Mouse (Mus musculus) mouse embryonic stem cell (cell line): ENCODE measurements at regions not wholly inside any gene's neighbourhood (a gene's known extent, or its start where the extent isn't known, plus 50 kb on each side); places are given as distances from the start of the nearest gene placed in this dataset.
"Not testable (repeated sequence)": the region's sequence is repeated elsewhere in the genome, so short reads cannot be mapped to it uniquely, and the experiment has no call there.

ENCODE experiments used
- in situ Hi-C, 2 experiments: fragments of 300-500 bp; cut with MboI; formaldehyde crosslinking; loops; 1 replicate in 1 of 2; 3 replicates in 1 of 2; pipeline ENCODE4 v1.14.3; 2019 to 2020; ENCODE audit warnings: low sequenced_read_pairs in 2 of 2, low pct_unique_long_range_greater_than_20kb in 1 of 2, mixed read lengths in 1 of 2; ENCODE audit not compliant: unreplicated experiment in 1 of 2

DNA sequence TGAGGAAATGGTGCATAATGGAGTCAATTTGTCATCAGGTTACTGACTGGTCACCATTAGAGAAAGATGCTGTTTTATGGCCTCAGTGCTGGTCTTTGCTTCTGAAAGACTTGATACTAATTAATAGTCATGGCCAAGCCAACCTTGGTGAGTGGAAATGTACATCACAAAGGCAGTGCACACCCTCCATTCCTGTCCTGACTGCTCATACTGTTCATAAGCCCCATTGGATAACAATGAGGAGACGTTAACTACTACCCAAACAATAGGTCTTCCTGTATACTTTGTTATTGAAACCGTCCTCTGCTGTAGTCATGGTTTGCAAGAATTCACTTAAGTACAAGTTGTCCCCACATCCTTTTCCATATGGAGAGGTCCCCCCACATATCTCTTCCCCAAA, 605.8 kb upstream of the Slc35b3 start:
- in situ Hi-C loops, result no loop called here

DNA sequence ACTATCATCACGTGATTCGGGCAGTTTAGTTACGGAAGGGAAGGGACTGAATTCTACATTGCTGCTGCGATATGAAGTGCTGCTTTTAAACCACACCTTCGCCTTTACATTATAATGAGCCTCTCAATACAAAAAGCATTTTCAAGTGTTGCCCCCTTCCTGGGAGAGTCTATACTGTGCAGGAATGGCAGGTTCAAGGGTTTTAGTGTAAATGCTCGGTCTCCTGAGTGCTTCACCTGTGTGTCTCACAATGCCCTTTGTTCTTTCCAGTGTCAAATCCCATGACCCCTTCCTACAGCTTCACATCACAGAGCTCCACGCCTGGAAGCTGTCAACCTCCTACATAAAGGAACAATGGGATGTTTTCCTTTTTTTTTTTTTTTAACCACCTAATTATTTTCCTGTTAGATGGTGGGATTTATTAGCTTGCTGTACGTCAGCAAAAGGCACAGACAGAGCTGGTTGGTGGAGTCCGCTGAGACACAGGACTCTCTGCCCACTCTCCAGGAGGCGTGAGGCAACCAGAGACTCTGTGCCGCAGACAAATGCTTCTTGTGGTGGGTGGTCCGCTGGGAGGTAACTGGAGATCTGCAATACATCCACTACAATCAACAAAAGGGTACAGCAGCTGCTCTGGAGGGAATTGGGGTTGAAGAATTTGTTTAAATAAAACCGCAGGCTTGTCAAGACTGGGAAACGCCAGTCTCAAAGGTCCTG, 577.2 kb upstream of the Slc35b3 start:
- in situ Hi-C loops, result no loop called here

GRCm38 (mm10) chr13:39526469-39526868, 565.8 kb upstream of the Slc35b3 start:
- in situ Hi-C loops, result no loop called here

- in situ Hi-C loops, result no loop called here
These were observed 563.2 kb upstream of the Slc35b3 start for GRCm38 (mm10) chr13:39523856-39524301.

DNA sequence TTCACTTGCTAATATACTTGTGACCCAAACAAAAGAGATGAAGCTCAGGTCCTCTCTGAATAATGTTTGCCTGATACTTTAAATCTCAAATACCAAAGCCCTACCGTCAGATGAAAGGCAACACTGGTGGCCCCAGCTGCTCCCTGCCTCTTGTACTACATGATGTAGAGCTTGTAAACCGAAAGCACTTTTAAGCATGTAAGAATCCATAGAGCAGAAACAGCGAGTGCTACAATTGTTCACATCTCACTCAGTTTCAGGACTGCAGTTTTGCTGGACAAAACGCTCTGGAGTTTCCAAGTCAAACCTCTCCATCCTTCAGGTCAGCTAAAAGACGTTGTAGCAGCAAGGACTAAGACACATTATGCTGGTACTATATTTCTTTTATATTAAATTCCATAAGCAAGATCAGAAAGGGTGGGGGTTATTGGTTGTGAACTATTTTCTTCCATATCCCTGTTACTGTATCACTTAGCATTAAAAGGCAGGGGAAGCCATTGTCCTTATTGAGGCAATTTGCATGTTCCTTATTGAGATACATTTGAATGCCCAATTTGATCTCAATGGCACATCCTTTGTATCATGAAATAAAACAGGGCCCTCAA, 562.7 kb upstream of the Slc35b3 start:
- in situ Hi-C loops, result no loop called here

GRCm38 (mm10) chr13:39520846-39521245, 560.2 kb upstream of the Slc35b3 start:
- in situ Hi-C loops, result no loop called here

- in situ Hi-C loops, result no loop called here
These were observed 555.4 kb upstream of the Slc35b3 start for GRCm38 (mm10) chr13:39516106-39516505.

GRCm38 (mm10) chr13:39489806-39490205, 529.1 kb upstream of the Slc35b3 start:
- in situ Hi-C loops, result no loop called here

DNA sequence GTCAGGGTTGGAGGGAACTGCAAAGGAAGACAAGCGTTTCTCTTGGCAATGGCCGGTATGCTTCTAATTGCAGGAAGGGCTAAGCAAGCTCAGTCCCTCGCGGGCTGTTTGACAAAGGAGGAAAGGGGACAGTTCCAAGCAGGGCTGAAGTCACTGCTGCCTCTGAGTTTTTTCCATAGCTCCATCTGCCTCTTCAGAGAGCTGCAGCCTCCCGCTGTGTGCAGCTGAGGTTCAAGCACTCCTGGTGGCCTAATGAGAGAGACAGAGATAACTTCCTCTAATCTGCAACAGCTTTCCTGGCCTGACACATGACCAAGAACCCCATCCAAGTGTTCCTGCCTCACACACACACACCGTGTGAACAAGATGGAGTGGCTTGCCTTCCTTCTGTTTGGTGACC, 511.9 kb upstream of the Slc35b3 start:
- in situ Hi-C loops, result no loop called here

GRCm38 (mm10) chr13:39441799-39442198, 481.1 kb upstream of the Slc35b3 start:
- in situ Hi-C loops, result loop anchor here in 1 of 2 experiments (25.0 kb wide), 1 partner anchor 1321 kb away; no protein-coding TSS in a partner anchor

DNA sequence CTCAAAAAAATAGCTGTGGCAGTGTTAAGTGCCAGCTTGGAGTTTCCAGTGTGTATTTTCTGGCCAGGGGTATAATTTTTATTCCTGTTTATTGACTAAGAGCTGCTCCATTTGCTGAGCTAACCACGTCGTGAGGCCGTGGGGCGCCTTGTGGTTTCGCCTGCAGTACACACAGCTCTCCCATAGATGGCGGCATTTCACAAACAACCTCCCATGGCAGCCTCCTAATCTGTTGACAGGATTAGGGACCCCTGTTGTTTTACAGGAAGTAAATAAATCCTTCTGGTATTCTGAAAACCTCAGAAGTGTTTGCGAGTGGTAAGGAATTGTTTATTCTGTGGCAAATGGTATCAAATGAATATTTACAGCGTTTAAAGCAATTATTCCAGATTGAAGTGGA, 480.2 kb upstream of the Slc35b3 start:
- in situ Hi-C loops, result loop anchor here in 1 of 2 experiments (25.0 kb wide), 1 partner anchor 1321 kb away; no protein-coding TSS in a partner anchor

DNA sequence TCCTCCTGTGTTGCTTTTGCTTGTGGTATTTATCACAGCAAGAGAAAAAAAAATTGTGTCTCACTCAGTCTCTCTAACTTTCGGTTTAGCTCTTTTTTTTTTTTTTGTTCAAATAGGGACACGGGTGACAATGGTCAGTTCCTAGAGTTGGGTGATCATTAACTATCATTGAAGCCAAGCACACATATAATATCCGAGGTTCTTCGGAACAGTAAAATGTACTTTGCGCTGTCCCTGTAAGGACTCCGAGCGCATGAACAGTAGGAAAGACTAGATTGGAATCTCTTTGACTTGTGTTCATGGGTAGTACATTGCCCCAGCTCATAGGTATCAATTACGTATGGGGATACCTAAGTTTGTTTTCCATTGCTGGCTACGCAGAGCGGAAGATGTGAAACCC, 479.7 kb upstream of the Slc35b3 start:
- in situ Hi-C loops, result loop anchor here in 1 of 2 experiments (25.0 kb wide), 1 partner anchor 1322 kb away; no protein-coding TSS in a partner anchor

GRCm38 (mm10) chr13:39427996-39428395, 467.3 kb upstream of the Slc35b3 start:
- in situ Hi-C loops, result loop anchor here in 1 of 2 experiments (25.0 kb wide), 1 partner anchor 1334 kb away; no protein-coding TSS in a partner anchor

DNA sequence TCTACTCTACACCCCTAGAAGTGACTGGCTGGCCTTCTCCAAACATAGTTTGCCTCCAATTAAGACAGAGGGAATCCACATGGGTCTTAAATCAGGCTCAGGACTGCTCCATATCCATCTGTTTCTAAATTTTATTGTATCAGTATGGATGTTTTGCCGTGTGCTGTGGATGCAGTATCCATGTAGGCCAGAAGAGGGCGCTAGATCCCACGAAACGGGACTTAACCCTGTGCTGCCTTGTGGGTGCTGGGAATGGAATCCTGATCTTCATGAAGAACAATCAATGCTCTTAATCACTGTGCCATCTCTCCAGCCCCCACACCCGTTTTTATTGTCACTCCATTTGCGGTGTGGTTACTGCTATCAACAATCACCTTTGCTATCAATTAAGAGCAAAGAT, 465.3 kb upstream of the Slc35b3 start:
- in situ Hi-C loops, result loop anchor here in 1 of 2 experiments (25.0 kb wide), 1 partner anchor 1336 kb away; no protein-coding TSS in a partner anchor

GRCm38 (mm10) chr13:39418127-39418526, 457.5 kb upstream of the Slc35b3 start:
- in situ Hi-C loops, result no loop called here

GRCm38 (mm10) chr13:39411471-39412251, 451.0 kb upstream of the Slc35b3 start:
- in situ Hi-C loops, result no loop called here

DNA sequence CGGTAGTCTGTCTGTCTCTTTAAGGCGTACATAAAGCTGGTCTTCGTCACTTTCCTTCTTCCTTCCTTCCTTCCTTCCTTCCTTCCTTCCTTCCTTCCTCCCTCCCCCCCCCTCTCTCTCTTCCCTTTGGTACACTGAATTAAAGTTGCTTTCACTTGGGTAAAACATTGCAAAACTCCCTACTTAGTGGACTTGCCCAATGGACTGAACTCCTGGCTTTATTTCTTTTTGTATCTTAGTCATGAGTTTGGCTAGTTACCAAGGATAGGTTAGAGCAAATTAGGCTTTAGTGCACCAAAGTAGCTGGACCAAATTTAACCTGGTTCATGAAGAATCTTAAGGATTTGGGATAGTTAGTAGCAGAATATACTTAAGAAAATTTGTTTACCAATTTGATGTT, 431.9 kb upstream of the Slc35b3 start:
- in situ Hi-C loops, result no loop called here

- in situ Hi-C loops, result not testable (repeated sequence)
These were observed 431.5 kb upstream of the Slc35b3 start for GRCm38 (mm10) chr13:39392151-39392550.

DNA sequence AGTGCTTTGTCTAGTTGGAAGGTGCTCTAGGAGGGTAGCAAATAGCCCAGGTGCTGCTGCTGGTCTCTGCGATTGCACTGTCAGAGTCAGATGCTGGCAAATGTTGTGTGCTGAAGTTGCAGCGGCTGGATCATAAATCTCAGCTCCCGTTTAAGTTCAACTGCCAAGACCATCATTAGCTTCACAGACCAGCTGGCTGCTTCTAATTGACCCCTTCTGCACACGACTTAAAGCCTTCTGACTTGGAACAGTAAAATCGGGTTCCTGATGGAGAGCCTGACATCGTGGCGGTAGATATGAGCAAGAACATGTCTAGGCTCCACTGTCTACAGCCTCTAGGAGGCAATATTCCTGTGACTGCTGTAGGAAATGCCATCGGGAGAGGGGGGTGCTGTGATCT, 416.0 kb upstream of the Slc35b3 start:
- in situ Hi-C loops, result no loop called here
